Mouse (Mus musculus): ENCODE measurements around the gene Slc9a3r2. TPM values are rescaled to one million over a fixed set of nuclear protein-coding genes. Genes with fewer than 3 reads are reported as not detected.
A peak's percentile ranks its signal among the peaks of the same experiment; 100 is the strongest.

Gene Slc9a3r2
- polyA plus RNA-seq, 2 experiments: 56.2 to 60.1 TPM

GRCm38 (mm10) chr17:24641944-24642343 lies 8.2 kb downstream of the Slc9a3r2 start:
- ATAC-seq (ENCODE audit: low FRiP score, low read depth) (no peak), DNase-seq (ENCODE audit: low spot score) (no peak)
- Histone ChIP-seq H3K36me3 (ENCODE audit: control insufficient read depth, insufficient read depth, low read length) (peaks cover 52% of the 10 kb centered on the region), H3K4me1 (ENCODE audit: control insufficient read depth, insufficient read depth, low read length) (peaks cover 41% of the 10 kb centered on the region), H3K4me3 (replicated peaks; ENCODE audit: low read length) (no peak overlapping the region), H3K9ac (ENCODE audit: low read depth, low read length, severe bottlenecking) (no peak overlapping the region), H3K4me2 (replicated peaks; ENCODE audit: low read depth, low read length, severe bottlenecking) (no peak overlapping the region), H3K9me3 (ENCODE audit: control insufficient read depth, low read length) (no peaks in the 10 kb centered on the region), H3K27me3 (ENCODE audit: control insufficient read depth, insufficient read depth, low read length) (no peaks in the 10 kb centered on the region), H3K27ac (replicated peaks; ENCODE audit: low read depth, low read length) (no peak overlapping the region)
- WGBS: 94% methylated on average over 12 of the region's 14 CpGs
- TF ChIP-seq POLR2A (IDR thresholded peaks at IDR 0.05; ENCODE audit: borderline replicate concordance, extremely low read depth, insufficient read depth, insufficient read length): no peak

DNA sequence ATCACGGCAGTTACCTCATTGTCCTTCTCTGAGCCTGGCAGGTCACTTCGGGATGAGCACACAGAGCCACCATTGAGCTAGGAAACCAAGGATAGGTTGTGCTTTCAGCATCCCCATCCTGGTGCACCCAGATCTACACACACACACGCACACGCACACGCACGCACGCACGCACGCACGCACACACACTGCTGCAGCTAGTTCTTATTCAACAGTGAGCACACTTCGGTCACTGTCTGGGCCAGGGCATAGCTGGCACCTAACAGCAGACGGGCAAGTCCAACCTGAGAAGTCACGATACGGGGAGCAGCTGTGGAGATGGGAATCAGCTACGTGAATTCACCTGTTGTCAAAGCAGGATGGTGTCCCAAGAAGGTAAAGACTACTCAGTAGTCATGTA lies 9.5 kb downstream of the Slc9a3r2 start:
- 97% methylated on average over 15 of the region's 15 CpGs for WGBS
- Histone ChIP-seq H3K4me2 (replicated peaks; ENCODE audit: low read depth, low read length, severe bottlenecking) (no peak overlapping the region), H3K4me3 (replicated peaks; ENCODE audit: low read length) (no peak overlapping the region), H3K9me3 (ENCODE audit: control insufficient read depth, low read length) (no peaks in the 10 kb centered on the region), H3K9ac (ENCODE audit: low read depth, low read length, severe bottlenecking) (no peak overlapping the region), H3K36me3 (ENCODE audit: control insufficient read depth, insufficient read depth, low read length) (peaks cover 41% of the 10 kb centered on the region), H3K4me1 (ENCODE audit: control insufficient read depth, insufficient read depth, low read length) (peaks cover 41% of the 10 kb centered on the region), H3K27me3 (ENCODE audit: control insufficient read depth, insufficient read depth, low read length) (no peaks in the 10 kb centered on the region), H3K27ac (replicated peaks; ENCODE audit: low read depth, low read length) (peak overlapping the region; percentile 94; the same call in 1 of the 2 replicates)
- no peak for TF ChIP-seq POLR2A (IDR thresholded peaks at IDR 0.05; ENCODE audit: borderline replicate concordance, extremely low read depth, insufficient read depth, insufficient read length)
- DNase-seq (ENCODE audit: low spot score): no peak
- no peak for ATAC-seq (ENCODE audit: low FRiP score, low read depth)

GRCm38 (mm10) chr17:24640119-24640518 lies 10.0 kb downstream of the Slc9a3r2 start:
- no peaks in the 10 kb centered on the region for H3K27me3 ChIP-seq (ENCODE audit: control insufficient read depth, insufficient read depth, low read length)
- TF ChIP-seq POLR2A (IDR thresholded peaks at IDR 0.05; ENCODE audit: borderline replicate concordance, extremely low read depth, insufficient read depth, insufficient read length): no peak
- ATAC-seq (ENCODE audit: low FRiP score, low read depth) (no peak), DNase-seq (ENCODE audit: low spot score) (no peak)
- no peaks in the 10 kb centered on the region for H3K9me3 ChIP-seq (ENCODE audit: control insufficient read depth, low read length)
- H3K4me1 ChIP-seq (ENCODE audit: control insufficient read depth, insufficient read depth, low read length): peaks cover 41% of the 10 kb centered on the region
- no peak overlapping the region for H3K4me2 ChIP-seq (replicated peaks; ENCODE audit: low read depth, low read length, severe bottlenecking)
- 0 out of 2 replicates have a peak overlapping the region, but pooled peaks have one; percentile 45 for H3K9ac ChIP-seq (ENCODE audit: low read depth, low read length, severe bottlenecking)
- 82% methylated on average over 7 of the region's 7 CpGs for WGBS
- no peak overlapping the region for H3K4me3 ChIP-seq (replicated peaks; ENCODE audit: low read length)
- peaks cover 41% of the 10 kb centered on the region for H3K36me3 ChIP-seq (ENCODE audit: control insufficient read depth, insufficient read depth, low read length)
- H3K27ac ChIP-seq (replicated peaks; ENCODE audit: low read depth, low read length): peak overlapping the region; percentile 94

DNA sequence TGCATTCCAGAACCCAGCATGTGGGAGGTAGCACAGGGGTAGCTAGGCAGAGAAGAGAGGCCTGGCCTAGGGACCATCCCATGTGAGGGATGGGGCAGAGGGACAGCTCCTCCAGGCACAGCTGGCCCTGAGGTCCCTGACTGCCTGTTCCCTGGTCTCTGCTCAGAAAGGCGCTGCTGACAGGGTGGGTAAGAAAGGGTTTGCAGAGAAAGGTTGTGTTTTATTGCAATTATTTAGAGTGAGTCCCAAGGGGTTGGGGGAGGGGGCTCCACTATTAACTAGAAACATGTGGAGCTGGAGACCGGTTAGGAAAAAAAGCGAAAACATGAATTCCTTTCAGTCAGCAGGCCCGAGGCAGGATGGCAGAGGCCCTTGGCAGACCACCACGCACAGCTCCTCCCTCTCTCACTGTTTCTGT lies 10.5 kb downstream of the Slc9a3r2 start:
- H3K27me3 ChIP-seq (ENCODE audit: control insufficient read depth, insufficient read depth, low read length): no peaks in the 10 kb centered on the region
- peak overlapping the region; percentile 39 for H3K4me2 ChIP-seq (replicated peaks; ENCODE audit: low read depth, low read length, severe bottlenecking)
- peaks cover 41% of the 10 kb centered on the region for H3K36me3 ChIP-seq (ENCODE audit: control insufficient read depth, insufficient read depth, low read length)
- 13% methylated on average over 5 of the region's 5 CpGs for WGBS
- no peaks in the 10 kb centered on the region for H3K9me3 ChIP-seq (ENCODE audit: control insufficient read depth, low read length)
- H3K9ac ChIP-seq (ENCODE audit: low read depth, low read length, severe bottlenecking): peak overlapping the region; percentile 45; the same call in 1 of the 2 replicates
- ATAC-seq (ENCODE audit: low FRiP score, low read depth) (peak; percentile 78), DNase-seq (ENCODE audit: low spot score) (peak; percentile 84)
- peak overlapping the region; percentile 94 for H3K27ac ChIP-seq (replicated peaks; ENCODE audit: low read depth, low read length)
- peaks cover 36% of the 10 kb centered on the region for H3K4me1 ChIP-seq (ENCODE audit: control insufficient read depth, insufficient read depth, low read length)
- peak; percentile 24; the same call in 1 of the 2 replicates for TF ChIP-seq POLR2A (IDR thresholded peaks at IDR 0.05; ENCODE audit: borderline replicate concordance, extremely low read depth, insufficient read depth, insufficient read length)
- no peak overlapping the region for H3K4me3 ChIP-seq (replicated peaks; ENCODE audit: low read length)

GRCm38 (mm10) chr17:24638840-24639239 lies 11.3 kb downstream of the Slc9a3r2 start:
- no peaks in the 10 kb centered on the region for H3K27me3 ChIP-seq (ENCODE audit: control insufficient read depth, insufficient read depth, low read length)
- H3K9ac ChIP-seq (ENCODE audit: low read depth, low read length, severe bottlenecking): peak overlapping the region; percentile 45; the same call in 1 of the 2 replicates
- TF ChIP-seq POLR2A (IDR thresholded peaks at IDR 0.05; ENCODE audit: borderline replicate concordance, extremely low read depth, insufficient read depth, insufficient read length): no peak
- 33% methylated on average over 9 of the region's 9 CpGs for WGBS
- peak overlapping the region; percentile 94 for H3K27ac ChIP-seq (replicated peaks; ENCODE audit: low read depth, low read length)
- H3K4me1 ChIP-seq (ENCODE audit: control insufficient read depth, insufficient read depth, low read length): peaks cover 29% of the 10 kb centered on the region
- ATAC-seq (ENCODE audit: low FRiP score, low read depth) (peak; percentile 57; the same call in 1 of the 2 replicates), DNase-seq (ENCODE audit: low spot score) (peak; percentile 39)
- H3K36me3 ChIP-seq (ENCODE audit: control insufficient read depth, insufficient read depth, low read length): peaks cover 41% of the 10 kb centered on the region
- H3K9me3 ChIP-seq (ENCODE audit: control insufficient read depth, low read length): no peaks in the 10 kb centered on the region
- peak overlapping the region; percentile 39; the same call in 1 of the 2 replicates for H3K4me2 ChIP-seq (replicated peaks; ENCODE audit: low read depth, low read length, severe bottlenecking)
- no peak overlapping the region for H3K4me3 ChIP-seq (replicated peaks; ENCODE audit: low read length)
